Mouse (Mus musculus): ENCODE results near the gene Slc6a20a. TPM values are rescaled to one million over a fixed set of nuclear protein-coding genes. Genes with fewer than 3 reads are reported as not detected.

Gene Slc6a20a
- polyA plus RNA-seq (2014; fragmentation: Illumina TruSeq; extraction: RNeasy Lipid Tissue Mini Kit (QIAGEN cat#74804); ENCODE audit: low read depth, low replicate concordance), result 0.16 TPM

DNA sequence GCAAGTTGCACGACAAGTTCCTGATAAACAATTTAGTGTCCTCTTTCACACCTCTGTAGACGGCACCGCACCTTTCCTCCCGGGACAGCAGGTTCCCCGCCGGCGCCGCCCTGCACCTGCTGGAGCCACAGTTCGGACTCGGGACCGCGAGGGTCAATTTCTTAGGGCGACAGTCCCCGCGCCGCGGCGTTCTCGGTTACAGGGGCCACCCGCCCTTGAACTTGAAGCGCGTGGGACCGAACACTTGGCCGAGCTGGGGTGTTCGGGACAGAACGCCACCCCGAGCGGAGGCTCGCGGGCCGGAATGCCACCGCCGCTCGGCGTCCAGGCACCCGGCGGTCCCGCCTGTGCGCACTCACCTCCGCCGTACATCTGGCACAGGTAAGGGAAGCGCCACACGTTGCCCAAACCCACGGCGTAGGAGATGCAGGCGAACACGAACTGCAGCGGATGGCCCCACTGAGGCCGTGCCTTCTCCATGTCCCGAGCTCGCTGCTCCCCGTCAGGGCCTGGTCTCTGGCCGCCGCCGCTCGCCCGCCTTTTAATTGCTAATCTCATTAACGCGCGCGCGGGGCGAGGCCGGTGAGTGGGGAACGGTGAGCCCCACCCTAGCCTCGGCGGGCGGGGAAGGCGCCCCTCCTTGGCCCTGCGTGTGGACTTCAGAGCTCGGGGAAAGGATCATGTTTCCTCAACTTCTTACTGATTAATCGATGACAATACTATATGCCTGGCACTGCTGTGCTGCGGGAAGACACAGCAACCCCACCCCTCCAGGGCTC, at the start of gene Slc6a20a, which contains the start of gene Ccr9:
Gene Slc6a20a, minus strand, starts transcription at position 559 of the 779 bp plus-strand sequence.
Gene Ccr9, plus strand, starts transcription at position 113 of the 779 bp plus-strand sequence.

DNA sequence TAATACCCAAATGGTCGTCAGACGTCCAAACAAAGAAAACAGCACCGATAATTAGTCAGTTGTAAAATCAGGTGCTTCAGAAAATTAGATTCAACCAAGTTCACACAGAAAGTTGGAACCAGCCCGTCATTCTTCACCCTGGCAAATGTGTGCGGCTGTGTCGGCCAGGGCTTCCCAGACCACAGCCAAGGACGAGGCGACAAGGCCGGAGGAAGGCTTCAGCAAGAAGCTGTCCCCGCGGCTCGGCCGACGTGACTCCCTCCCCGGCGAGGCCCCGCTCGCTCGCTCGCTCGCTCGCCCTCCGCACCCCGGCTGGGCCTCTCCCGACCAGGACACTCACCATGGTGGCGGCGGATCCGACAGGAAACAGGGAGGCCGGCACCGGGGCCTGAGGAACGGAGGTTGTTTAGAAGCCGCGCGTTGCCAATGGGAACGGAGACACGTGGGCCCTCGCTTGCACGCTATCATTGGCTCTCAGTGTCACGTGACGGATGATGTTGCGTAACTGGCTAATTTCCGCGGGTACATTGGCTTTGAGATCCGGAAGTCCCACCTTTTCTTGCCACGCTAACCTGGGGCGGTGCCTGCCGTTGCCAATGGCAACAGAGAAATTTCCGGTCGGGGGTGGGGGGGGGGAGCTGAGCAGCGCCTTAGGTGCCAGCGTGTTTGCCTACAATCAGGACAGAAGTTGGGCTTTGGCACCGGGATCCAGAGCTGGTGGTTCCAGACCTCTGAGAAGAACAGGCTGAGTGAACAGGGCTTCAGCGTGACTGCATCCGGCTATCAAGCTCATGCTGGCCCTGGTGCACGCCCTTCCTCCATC, 38.7 kb upstream of the Slc6a20a start, which contains the start of gene Lztfl1:
Gene Lztfl1, minus strand, starts transcription at position 512 of the 823 bp plus-strand sequence.

DNA sequence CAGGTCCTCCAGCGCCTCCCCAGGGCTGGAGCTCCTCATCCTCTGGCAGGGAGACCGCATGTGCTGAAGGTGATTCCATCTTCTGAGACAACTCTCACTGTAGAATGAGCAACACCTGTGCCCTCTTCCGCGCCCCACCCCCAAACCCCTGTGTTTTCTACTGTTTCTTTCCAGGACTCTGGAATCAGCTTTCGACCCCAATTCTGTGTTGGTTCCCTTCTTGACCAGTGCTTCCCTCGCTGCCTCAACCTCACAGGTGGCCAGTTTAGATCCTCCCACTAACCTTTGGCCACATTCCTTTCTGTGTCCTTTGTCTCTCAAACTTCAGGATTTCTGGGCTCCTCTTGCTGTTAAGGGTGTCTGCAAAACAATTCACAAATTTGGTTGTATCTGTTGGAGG, 46.4 kb downstream of the Slc6a20a start, which contains the start of gene Slc6a20b:
Gene Slc6a20b, minus strand, starts transcription at position 285 of the 400 bp plus-strand sequence.

Other genes starting within 250 kb of the Slc6a20a start
- gene Limd1, start 200.2 kb downstream of the Slc6a20a start, polyA plus RNA-seq (2014; fragmentation: Illumina TruSeq; extraction: RNeasy Lipid Tissue Mini Kit (QIAGEN cat#74804); ENCODE audit: low read depth, low replicate concordance), result 8.8 TPM
- 121 TPM for gene Sacm1l, start 149.1 kb downstream of the Slc6a20a start, polyA plus RNA-seq (2014; fragmentation: Illumina TruSeq; extraction: RNeasy Lipid Tissue Mini Kit (QIAGEN cat#74804); ENCODE audit: low read depth, low replicate concordance)
- gene Slc6a20b, start 46.3 kb downstream of the Slc6a20a start, polyA plus RNA-seq (2014; fragmentation: Illumina TruSeq; extraction: RNeasy Lipid Tissue Mini Kit (QIAGEN cat#74804); ENCODE audit: low read depth, low replicate concordance), result not detected
- gene Ccr9, start 446 bp downstream of the Slc6a20a start, polyA plus RNA-seq (2014; fragmentation: Illumina TruSeq; extraction: RNeasy Lipid Tissue Mini Kit (QIAGEN cat#74804); ENCODE audit: low read depth, low replicate concordance), result 0.48 TPM
- gene Lztfl1, start 38.8 kb upstream of the Slc6a20a start, polyA plus RNA-seq (2014; fragmentation: Illumina TruSeq; extraction: RNeasy Lipid Tissue Mini Kit (QIAGEN cat#74804); ENCODE audit: low read depth, low replicate concordance), result 33.2 TPM
- gene Cxcr6, start 127.6 kb upstream of the Slc6a20a start, polyA plus RNA-seq (2014; fragmentation: Illumina TruSeq; extraction: RNeasy Lipid Tissue Mini Kit (QIAGEN cat#74804); ENCODE audit: low read depth, low replicate concordance), result 2.1 TPM
- 17.6 TPM for gene Fyco1, start 173.0 kb upstream of the Slc6a20a start, polyA plus RNA-seq (2014; fragmentation: Illumina TruSeq; extraction: RNeasy Lipid Tissue Mini Kit (QIAGEN cat#74804); ENCODE audit: low read depth, low replicate concordance)
- gene Xcr1, start 183.1 kb upstream of the Slc6a20a start, polyA plus RNA-seq (2014; fragmentation: Illumina TruSeq; extraction: RNeasy Lipid Tissue Mini Kit (QIAGEN cat#74804); ENCODE audit: low read depth, low replicate concordance), result 0.48 TPM

All from liver, adult 10 weeks (tissue).